Mouse (Mus musculus) skeletal muscle tissue, adult 2 months (tissue): ENCODE data around the gene Insc.

Experiments used
- DNase-seq: peaks from one replicate; pipeline ENCODE4 v3.0.0-alpha.2; 2012; ENCODE audit warnings: low read depth, low spot score

Gene Insc

DNA sequence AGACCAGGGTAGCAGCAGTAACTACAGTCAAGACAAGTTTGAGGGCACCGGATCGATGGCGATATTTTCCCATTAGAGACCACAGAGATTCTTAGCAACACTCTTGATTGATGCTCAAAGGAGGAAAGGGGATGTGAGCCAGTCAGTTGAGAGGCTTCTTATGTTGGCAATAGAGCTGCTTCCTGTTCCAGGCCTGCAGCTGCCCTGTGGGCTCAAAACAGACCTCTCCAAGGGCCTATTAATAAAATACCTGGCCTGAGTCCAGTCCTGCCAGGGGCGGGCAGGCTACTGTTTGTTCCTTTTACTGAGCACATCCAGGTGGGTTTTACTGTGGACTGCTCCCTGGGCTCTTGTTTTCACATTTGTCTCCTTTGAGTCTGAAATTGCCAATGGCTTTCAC lies 83.9 kb downstream of the Insc start:
- DNase-seq = peak; percentile 10

DNA sequence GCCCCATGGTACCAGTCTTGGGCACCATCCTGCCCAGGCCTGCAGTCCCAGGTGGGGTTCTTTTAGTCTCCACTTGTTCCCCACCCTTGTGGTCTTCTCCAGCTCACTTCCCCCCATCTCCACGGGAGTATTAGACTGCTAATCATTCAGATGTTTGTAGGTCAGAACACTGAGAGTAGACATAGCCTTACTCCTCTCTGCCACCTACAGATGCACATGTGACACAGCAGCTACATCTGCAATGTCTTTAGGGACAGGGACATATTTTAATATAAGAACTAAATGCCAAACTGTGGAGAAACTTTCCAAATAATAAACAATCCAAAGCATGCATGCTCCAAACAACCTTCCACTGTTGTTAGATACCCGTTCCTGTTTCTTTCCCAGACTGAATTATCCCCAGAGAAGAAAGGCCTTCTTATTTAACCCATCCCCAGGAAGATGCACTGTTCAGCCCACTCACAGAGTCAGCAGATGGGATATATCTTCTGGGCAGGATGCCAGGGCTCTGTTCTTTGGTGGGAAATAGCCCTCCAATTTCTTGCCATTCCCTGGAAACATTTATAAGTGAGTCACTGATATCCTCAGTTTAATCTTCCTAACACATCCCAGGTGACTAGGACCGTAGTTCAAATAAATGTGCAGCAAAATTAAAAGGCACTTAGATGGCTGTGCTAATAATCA lies 88.9 kb downstream of the Insc start:
- no peak for DNase-seq

DNA sequence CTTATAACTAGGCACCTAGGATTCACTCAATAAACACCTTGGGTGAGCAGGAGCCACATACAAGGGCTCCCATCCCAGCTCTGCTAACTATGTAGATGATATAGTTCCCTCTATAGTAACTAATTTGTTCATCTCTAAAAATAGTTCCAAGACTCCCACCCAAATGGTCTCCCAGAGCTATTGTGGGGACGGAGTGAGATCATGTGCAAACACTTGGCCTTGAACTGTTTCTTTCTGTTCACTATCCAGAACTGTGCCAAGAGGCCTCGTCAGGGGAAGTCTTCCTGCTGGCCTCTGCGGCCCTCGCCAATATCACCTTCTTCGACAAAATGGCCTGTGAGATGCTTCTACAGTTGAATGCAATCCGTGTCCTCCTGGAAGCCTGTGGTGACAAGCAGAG lies 91.0 kb downstream of the Insc start:
- no peak for DNase-seq

DNA sequence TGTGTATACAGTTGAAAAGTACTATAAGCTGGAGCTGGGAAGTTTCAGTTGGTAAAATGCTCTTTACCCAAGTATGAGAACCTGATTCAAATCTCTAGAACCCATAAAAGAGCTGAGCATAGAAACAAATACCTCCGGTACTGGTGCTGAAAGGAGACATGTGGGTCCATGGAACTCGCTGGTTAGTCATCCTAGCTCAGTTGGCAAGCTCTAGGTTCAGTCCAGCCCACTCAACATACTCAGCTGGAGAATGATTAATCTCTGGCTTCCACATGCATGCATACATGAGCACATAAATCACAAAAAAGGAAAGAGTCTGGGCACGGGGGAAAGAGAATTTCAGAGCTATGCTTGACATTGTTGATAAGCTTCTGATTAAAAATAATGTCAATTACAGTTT lies 93.8 kb downstream of the Insc start:
- DNase-seq = no peak

DNA sequence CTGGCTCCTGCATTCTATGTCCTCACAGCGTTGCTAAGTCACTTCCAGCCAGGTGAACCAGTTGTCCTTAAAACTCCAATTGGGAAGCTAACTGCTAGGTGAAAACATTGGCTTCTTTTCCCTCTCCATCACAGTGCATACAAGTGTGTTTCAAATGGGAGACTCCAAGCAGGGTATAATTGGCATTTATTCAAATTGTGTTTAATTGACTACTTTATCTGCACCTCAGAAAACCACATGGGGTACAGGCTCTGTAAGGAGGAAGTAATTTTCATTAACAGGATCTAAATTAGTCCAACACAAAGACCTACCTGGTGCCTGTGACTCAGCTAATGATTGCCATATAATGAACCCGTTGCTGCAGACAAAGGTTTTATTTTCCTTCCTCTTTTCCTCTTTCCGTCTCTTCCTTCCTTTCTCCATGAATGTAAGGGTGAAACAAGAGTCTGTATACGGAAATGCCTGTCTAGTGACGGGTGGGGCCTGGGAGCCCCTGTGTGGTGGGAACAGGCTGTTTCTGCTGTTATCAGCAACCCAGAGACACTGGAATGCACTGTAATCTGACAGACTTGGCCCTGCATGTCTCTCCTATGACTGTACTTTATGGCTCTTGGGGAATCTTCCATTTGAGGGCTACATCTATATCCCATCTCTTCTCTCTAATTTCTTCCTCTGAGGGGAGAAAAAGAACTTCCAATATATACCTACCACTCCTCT lies 96.7 kb downstream of the Insc start:
- no peak for DNase-seq

DNA sequence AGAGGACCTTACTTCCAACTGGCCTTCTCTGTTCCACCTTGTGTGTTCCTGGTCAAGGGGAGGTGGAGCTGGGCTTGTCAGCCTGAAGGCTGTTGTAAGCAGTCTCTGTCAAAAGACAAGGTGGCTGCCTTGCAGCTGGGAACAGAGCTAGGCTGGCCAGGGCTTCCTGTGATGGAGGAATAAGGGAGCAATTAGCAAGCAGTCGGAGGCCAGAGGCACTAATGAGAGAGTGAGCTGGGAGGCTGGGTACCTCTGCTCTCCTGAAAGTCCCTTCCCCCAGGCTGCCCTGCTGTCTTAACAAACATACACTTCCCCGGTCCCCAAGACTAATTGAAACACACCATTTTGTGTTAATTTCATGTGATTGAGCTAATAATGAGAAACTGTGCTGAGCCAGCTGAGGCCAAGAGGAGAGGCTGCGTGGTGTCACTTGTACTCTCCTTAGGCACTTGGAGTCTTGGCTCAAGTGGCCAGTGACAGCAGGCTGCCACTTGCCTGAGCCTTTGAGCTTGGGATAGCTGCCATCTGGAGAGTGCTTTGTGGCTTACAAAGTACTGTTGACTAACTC lies 99.2 kb downstream of the Insc start:
- DNase-seq = peak; percentile 29

DNA sequence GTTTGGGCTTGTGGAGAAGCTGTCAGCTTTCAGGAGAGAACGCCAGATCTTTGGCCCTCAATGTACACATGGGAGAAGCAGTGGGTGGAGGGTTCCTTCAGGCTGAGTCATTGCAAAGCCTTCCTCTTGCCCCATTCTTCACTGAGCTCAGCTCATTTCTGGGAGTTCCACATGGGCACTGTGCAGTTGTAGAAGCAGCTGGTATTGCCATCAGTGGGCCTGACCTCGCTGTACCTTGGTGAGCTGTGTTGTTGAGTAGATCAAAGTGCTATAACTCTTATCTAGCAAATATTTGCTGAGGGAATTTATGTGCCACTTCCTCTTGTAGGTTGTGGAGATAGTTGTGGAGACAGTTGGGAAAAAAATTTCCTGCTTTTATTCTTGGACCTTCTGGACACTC lies 103.7 kb downstream of the Insc start:
- no peak for DNase-seq

DNA sequence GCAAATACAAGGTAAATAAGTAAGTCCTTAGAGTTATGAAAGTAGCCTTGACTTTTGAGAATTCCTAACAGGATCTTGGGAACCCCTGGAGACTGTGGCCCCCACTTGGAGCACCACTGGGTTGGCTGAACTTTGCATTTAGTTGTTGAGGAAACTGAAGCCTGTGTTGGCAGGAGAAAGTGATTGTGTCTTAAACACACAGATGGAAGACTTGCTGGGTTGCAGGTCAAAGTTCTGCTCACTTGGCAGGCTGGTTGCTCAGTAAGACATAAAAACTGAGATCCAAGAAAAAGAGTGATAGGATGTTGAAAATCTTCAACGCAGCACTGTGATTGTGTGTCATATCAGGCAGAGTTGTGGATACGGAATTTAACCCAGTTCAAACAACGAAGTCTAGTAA lies 108.9 kb downstream of the Insc start:
- no peak for DNase-seq

DNA sequence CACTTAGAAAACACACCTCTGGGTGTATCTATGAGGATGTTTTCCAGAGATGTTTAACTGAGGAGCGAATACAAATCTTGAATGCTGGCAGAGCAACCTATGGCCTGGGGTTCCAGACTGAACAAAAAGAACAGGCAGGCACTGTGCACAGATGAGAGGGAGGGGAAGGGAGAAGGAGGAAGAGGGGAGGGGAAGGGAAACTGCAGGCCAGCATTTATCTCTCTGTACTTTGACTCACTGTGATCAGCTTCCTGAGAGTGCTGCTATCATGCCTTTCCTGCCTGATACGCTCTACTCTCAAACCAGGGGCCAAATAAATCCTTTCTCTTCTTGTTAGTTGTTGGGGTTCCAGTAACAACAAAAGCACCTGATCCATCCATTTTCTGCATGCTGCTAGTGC lies 110.7 kb downstream of the Insc start:
- no peak for DNase-seq

DNA sequence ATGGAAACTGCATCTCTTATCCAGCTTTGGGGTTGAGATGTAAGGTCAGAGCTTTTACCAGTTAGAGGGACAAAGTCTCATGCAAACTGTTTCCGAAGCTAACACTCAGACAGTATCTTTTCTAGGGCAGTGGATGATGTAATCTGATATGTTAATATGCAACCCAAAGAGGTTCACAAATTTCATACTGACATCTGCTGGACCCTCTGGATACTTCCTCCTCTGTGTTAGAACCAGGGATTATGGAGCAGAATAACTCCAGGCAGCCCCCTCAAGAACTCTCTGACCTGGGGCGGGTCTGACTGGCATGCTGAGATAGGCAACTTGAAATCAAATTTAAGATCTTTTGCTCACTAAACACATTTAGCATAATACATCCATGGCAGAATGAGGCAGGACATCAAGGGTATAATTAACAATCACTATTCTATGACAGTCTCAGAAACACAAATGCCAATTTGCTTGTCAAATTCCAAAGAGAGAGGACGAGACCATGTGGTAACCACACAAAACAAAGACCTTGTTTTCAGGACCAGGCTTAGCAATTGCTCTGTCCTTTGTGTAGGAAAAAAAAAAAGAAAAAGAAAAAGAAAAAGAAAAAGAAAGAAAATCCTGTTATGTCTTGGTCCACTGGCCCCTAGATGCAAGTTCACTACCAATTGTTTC lies 117.5 kb downstream of the Insc start:
- DNase-seq = no peak

DNA sequence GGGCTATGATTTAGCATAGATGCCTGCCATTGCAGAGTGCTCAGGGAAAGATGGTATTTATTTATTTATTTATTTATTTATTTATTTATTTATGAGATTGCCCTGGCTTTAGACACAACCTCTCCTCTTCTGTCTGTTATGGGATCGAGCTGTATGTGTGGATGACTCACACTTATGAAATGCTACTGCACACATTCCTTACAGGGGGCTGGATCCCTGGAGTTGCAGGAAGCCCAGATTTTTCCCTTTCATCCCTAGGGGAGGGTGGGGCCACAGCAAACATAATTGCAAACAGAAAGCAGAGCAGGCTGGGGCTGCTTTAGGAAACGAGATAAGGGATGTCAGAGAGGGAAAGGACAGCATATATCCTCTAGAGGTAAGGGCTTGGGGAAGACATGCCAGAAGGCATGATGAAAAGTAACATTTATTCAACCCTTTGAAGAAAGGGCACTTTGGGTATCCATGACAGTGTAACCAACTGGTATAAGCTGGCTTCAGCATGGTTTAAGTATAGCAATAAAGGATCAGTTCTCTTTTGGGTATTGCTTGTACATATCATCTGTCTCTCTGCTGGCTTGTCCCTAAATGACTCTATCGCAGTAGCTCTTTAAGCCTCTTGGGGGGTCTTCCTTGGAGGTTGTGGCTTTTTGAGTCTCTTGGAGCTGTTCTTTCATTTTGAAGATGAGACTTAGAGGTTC lies 130.0 kb downstream of the Insc start:
- peak; percentile 52 for DNase-seq

DNA sequence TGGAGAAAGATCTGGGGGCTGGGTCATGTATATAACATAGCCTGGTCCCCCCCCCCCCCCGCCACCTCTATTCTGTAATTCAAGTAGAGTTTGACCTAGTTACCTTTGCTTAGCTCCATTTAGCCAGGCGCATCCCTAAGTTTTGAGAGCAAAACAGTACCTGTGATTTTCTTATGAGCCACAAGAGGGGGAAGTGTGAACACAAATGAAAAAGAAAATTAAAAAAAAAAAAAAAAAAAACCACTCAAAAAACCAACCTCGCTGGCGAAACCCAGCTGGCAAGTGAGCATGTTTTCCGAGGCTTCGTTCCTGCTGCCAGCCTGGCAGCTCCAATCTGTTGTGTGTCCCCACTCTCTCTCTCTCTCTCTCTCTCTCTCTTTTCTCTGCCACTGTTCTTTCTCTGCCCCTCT lies 130.5 kb downstream of the Insc start:
- peak; percentile 78 for DNase-seq

DNA sequence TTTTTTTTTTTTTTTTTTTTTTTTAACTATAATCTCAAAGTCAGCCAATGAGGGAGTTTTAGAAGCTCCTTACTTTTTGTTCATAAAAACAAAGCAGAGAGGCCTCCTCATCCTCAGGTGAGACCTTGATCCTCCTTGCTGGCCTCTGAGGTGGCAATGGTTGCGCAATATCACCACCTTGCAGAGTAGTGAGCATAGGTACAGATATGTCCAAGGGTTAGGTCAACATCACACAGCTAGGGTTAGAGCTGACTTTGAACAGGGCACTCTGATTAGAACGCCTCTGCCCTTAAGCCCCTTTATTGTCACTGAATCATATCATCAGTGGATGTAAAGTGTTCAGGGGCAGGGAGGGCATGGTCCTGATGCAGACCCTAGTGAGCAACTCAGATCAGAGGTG lies 131.1 kb downstream of the Insc start:
- no peak for DNase-seq

DNA sequence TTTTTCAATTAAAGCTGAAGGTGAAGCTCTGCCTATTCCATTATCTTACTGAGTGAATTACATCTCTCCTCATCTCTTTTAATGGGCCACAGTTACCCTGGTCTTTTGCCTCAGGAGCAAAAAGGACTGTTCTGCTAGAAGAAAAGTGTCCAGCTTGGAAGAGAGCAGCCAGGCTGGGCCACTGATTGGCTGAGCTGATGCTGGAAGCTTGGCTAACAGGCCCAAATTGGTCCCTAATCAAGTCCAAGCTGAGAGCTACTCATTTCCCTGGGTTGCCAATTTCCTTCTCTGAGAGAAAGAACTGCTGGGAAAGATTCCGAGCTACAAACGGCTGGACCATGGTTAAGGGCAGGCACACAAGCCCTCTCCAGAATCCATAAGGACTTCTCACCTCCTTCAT lies 140.1 kb downstream of the Insc start:
- DNase-seq = no peak

DNA sequence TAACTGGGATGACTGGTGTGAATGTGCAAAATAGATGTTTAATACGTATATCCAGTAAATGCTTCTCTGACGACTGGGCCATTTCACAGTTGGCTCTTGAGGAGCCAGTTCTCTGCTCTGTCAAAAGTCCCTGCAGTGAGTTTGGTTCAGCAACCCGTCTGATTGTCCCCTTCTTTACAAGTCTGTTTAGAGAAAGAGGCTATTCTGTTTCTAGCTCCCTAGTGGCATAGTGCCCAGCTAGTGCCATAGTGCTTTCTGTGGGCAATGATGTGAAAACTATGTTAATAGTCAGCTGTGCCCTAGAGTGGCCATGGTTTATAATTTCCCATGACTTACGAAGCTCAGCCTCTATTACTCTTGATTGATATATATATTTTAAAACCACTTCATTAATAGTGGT lies 143.4 kb downstream of the Insc start:
- no peak for DNase-seq

DNA sequence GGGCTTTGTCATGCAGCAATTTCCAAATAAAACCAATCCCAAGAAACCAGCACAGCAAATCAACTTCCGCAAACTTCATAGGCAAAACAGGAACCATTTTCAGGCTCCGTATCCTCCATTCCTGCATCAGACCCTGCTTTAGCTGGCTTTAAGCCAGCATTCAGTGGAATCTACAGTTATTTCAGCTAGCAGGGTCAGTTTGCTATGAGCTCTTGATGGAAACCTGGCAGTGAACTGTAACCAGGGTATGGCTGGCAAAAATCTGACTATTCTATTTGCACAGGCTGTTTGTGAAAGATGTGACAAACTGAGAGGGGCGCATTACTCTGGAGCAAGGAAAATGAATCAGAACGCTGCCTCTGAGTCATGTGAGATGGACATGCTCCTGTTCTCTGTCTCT lies 146.7 kb downstream of the Insc start:
- DNase-seq = no peak

DNA sequence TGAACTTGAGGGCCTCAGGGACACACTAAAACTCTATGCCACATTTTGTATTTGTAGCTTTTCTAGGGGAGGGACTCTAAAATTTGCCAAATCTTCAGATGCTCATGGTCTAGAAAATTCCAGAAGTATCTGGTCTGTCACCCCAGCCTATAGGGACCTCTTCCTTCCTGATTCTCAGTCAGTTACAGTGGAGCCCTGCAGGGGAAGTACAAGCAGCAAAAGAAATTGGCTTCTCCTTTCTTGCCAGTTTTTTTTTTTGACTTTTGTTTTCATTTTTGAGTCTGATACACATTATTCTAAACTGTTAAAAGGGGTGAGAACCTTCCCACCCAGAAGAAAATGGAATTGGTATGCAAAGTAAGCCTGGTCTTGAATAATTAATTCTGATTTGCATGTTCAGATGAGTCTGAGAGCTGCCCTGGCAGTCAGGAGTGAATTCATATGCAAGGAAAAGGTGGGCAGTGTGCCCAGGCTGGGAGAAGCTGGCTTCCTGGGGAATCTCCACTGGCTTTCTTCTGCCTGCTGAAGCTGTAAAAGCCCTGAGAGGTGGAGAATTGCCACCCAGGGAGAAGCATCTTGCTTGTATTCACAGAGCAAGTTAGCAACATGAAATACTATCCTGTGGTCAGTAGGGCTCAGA lies 149.2 kb downstream of the Insc start:
- DNase-seq = no peak

DNA sequence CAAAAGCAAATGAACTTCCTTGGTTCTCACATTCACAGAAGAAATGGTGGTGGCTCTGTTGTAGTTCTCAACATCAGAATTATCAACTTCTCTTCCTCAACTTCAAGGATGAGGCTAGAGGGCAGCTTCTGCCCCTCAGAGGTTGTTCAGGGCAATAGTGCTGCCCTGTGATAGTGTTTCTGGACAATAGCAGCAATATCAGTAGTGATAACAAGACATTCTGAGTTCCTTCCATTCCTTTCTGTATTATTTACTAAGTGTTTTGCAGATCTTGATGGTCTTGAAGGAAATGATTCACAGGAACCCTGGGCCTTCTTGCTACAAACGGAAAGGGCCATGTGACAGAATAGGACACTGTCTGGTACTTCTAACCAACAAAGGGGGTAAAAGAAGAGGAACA lies 150.4 kb downstream of the Insc start:
- DNase-seq = no peak

DNA sequence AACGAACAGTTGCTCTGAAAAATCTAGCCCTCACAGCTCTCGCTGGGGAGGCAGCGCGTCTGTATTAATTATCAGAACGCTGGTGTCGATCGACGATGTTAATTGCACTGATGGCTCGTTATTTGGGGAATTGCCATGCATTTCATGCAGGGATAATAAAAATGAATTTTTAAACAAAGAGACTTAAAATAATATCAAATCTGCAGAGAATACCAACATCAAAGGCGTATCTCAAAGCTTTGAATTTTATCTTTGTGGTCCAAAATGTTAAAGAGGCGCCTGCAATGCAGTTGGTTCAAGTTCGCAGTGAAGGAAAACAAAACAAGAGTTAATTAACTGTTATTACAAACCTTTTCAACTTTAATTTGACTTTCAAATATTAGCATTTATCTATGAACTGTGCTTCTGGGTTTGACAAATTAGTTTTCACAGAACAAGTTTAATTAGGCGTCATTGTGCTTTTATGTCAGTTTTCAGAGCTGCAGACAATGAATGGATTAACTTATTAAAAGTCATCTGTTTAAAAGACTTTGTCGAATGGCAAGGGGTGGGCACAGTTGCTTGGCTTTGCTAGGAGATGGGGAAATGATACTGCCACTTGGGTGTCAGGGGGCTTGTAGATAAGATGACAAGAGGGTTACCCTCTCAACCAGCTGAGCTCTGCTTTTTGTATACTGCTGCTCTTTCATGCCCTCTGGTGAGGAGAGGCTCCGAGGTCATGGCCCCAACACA lies 153.6 kb downstream of the Insc start:
- DNase-seq = no peak
